Mouse (Mus musculus) embryonic facial prominence, embryonic 14.5 days (tissue): ENCODE measurements around the gene Il1rn. TPM values are rescaled to one million over a fixed set of nuclear protein-coding genes. Genes with fewer than 3 reads are reported as not detected.
A peak's percentile ranks its signal among the peaks of the same experiment; 100 is the strongest.

ENCODE experiments used
- ATAC-seq: fragments of 200-750 bp; cut with Nextera tagmentation; 2 replicates; pipeline ENCODE4 v1.8.0; 2017; ENCODE audit warnings: low read depth, moderate number of reproducible peaks, moderate TSS enrichment
- DNase-seq: peaks from one replicate; pipeline ENCODE4 v3.0.0-alpha.2; 2015; ENCODE audit warnings: low spot score
- H3K27ac ChIP-seq: fragments of 300-500 bp; sonication (generic); replicated peaks from 2 replicates; pipeline ENCODE4 v1.5.1; 2014; ENCODE audit warnings: low read depth, mild to moderate bottlenecking, low read length, moderate library complexity
- H3K27me3 ChIP-seq: fragments of 300-500 bp; sonication (generic); replicated peaks from 2 replicates; pipeline ENCODE4 v1.6.1; 2014; ENCODE audit warnings: low read length; ENCODE audit not compliant: control insufficient read depth, insufficient read depth
- H3K36me3 ChIP-seq: fragments of 300-500 bp; sonication (generic); 2 replicates; pipeline ENCODE4 v1.6.1; 2014; ENCODE audit warnings: low read length, mixed read lengths; ENCODE audit not compliant: control insufficient read depth, insufficient read depth
- H3K4me1 ChIP-seq: fragments of 300-500 bp; sonication (generic); 2 replicates; pipeline ENCODE4 v1.6.1; 2014; ENCODE audit warnings: antibody characterized with exemption, low read length; ENCODE audit not compliant: control insufficient read depth, insufficient read depth
- H3K4me2 ChIP-seq: fragments of 300-500 bp; sonication (generic); 2 replicates; pipeline ENCODE4 v1.6.1; 2014; ENCODE audit warnings: low read depth, mild to moderate bottlenecking, low read length, moderate library complexity, mixed read lengths
- H3K4me3 ChIP-seq: fragments of 300-500 bp; sonication (generic); 2 replicates; pipeline ENCODE4 v1.5.1; 2014; ENCODE audit warnings: low read depth, mild to moderate bottlenecking, low read length
- H3K9ac ChIP-seq: fragments of 300-500 bp; sonication (generic); 2 replicates; pipeline ENCODE4 v1.6.1; 2014; ENCODE audit warnings: low read depth, mild to moderate bottlenecking, low read length, moderate library complexity, mixed read lengths
- H3K9me3 ChIP-seq: fragments of 300-500 bp; sonication (generic); 2 replicates; pipeline ENCODE4 v1.6.1; 2016; ENCODE audit warnings: low read length; ENCODE audit not compliant: control insufficient read depth
- WGBS: fragments of 180-500 bp; shearing (Covaris S2); extraction: QIAGEN DNeasy Blood & Tissue Kit; methylation state at CpG from one replicate; pipeline ENCODE4 v1.1.7; 2014; 5-methylcytosine and 5-hydroxymethylcytosine counted together
- polyA plus RNA-seq: library from polyadenylated mRNA; unstranded; fragments of >200 nt; fragmentation: Nextera tagmentation; extraction: Ambion mirVana; gene quantifications from 2 replicates; pipeline ENCODE4 v1.2.1, GENCODE M21; 2014

Il1rn gene
- polyA plus RNA-seq, 1 experiment from 2014 or later: 1.9 TPM

- Histone ChIP-seq H3K36me3 (no peaks in the 10 kb centered on the region), H3K27ac (no peak overlapping the region), H3K4me3 (no peak overlapping the region), H3K4me1 (no peaks in the 10 kb centered on the region), H3K27me3 (no peaks in the 10 kb centered on the region), H3K9me3 (no peaks in the 10 kb centered on the region), H3K9ac (no peak overlapping the region), H3K4me2 (no peak overlapping the region)
- DNase-seq (no peak), ATAC-seq (no peak)
- WGBS: 69% methylated on average over 3 of the region's 3 CpGs
These were observed 4.8 kb downstream of the Il1rn start for GRCm38 (mm10) chr2:24341395-24341885.

GRCm38 (mm10) chr2:24344619-24345018 lies 8.0 kb downstream of the Il1rn start:
- Histone ChIP-seq H3K9ac (no peak overlapping the region), H3K27ac (no peak overlapping the region), H3K27me3 (no peaks in the 10 kb centered on the region), H3K4me1 (no peaks in the 10 kb centered on the region), H3K4me3 (no peak overlapping the region), H3K9me3 (no peaks in the 10 kb centered on the region), H3K36me3 (no peaks in the 10 kb centered on the region), H3K4me2 (no peak overlapping the region)
- WGBS: 62% methylated on average over 4 of the region's 4 CpGs
- DNase-seq: no peak
- ATAC-seq: no peak

GRCm38 (mm10) chr2:24345056-24345455 lies 8.4 kb downstream of the Il1rn start:
- no peaks in the 10 kb centered on the region for H3K27me3 ChIP-seq
- no peak overlapping the region for H3K4me3 ChIP-seq
- no peak overlapping the region for H3K9ac ChIP-seq
- no peak overlapping the region for H3K4me2 ChIP-seq
- 66% methylated on average over 8 of the region's 8 CpGs for WGBS
- DNase-seq (no peak), ATAC-seq (no peak)
- no peaks in the 10 kb centered on the region for H3K36me3 ChIP-seq
- H3K9me3 ChIP-seq: no peaks in the 10 kb centered on the region
- no peaks in the 10 kb centered on the region for H3K4me1 ChIP-seq
- H3K27ac ChIP-seq: no peak overlapping the region

- H3K9ac ChIP-seq: no peak overlapping the region
- H3K4me3 ChIP-seq: no peak overlapping the region
- 83% methylated on average over 1 of the region's 1 CpGs for WGBS
- H3K27ac ChIP-seq: no peak overlapping the region
- no peaks in the 10 kb centered on the region for H3K4me1 ChIP-seq
- H3K4me2 ChIP-seq: no peak overlapping the region
- no peaks in the 10 kb centered on the region for H3K36me3 ChIP-seq
- DNase-seq (no peak), ATAC-seq (no peak)
- no peaks in the 10 kb centered on the region for H3K27me3 ChIP-seq
- H3K9me3 ChIP-seq: no peaks in the 10 kb centered on the region
These were observed 11.3 kb downstream of the Il1rn start for GRCm38 (mm10) chr2:24347926-24348325.

GRCm38 (mm10) chr2:24351159-24351558 lies 14.5 kb downstream of the Il1rn start:
- ATAC-seq (no peak), DNase-seq (no peak)
- no peaks in the 10 kb centered on the region for H3K27me3 ChIP-seq

GRCm38 (mm10) chr2:24353042-24353441 lies 16.4 kb downstream of the Il1rn start:
- H3K9me3 ChIP-seq: no peaks in the 10 kb centered on the region
- no peak for ATAC-seq
- no peak overlapping the region for H3K4me2 ChIP-seq
- no peaks in the 10 kb centered on the region for H3K27me3 ChIP-seq
- DNase-seq: no peak
- WGBS: 86% methylated on average over 2 of the region's 2 CpGs
- H3K27ac ChIP-seq: no peak overlapping the region
- no peaks in the 10 kb centered on the region for H3K36me3 ChIP-seq
- H3K9ac ChIP-seq: no peak overlapping the region
- H3K4me1 ChIP-seq: no peaks in the 10 kb centered on the region
- H3K4me3 ChIP-seq: no peak overlapping the region

More at GRCm38 (mm10) chr2:24351159-24351558, 14.5 kb downstream of the Il1rn start:
- Histone ChIP-seq H3K4me1 (no peaks in the 10 kb centered on the region), H3K9ac (no peak overlapping the region), H3K36me3 (no peaks in the 10 kb centered on the region), H3K9me3 (no peaks in the 10 kb centered on the region), H3K4me2 (no peak overlapping the region), H3K27ac (no peak overlapping the region), H3K4me3 (no peak overlapping the region)
- 72% methylated on average over 2 of the region's 2 CpGs for WGBS

- Histone ChIP-seq H3K9me3 (no peaks in the 10 kb centered on the region), H3K4me1 (no peaks in the 10 kb centered on the region), H3K27ac (no peak overlapping the region), H3K9ac (no peak overlapping the region), H3K4me2 (no peak overlapping the region), H3K27me3 (no peaks in the 10 kb centered on the region), H3K4me3 (no peak overlapping the region), H3K36me3 (no peaks in the 10 kb centered on the region)
- peak; percentile 34 for DNase-seq
- no peak for ATAC-seq
- WGBS: 17% methylated on average over 1 of the region's 1 CpGs
These were observed 21.0 kb downstream of the Il1rn start for GRCm38 (mm10) chr2:24357642-24358041.

- H3K9ac ChIP-seq: no peak overlapping the region
- H3K9me3 ChIP-seq: no peaks in the 10 kb centered on the region
- no peak overlapping the region for H3K4me3 ChIP-seq
- H3K36me3 ChIP-seq: no peaks in the 10 kb centered on the region
- ATAC-seq: no peak
- 94% methylated on average over 1 of the region's 1 CpGs for WGBS
- no peaks in the 10 kb centered on the region for H3K4me1 ChIP-seq
- no peak for DNase-seq
- H3K27me3 ChIP-seq: no peaks in the 10 kb centered on the region
- no peak overlapping the region for H3K27ac ChIP-seq
- no peak overlapping the region for H3K4me2 ChIP-seq
These were observed 22.7 kb downstream of the Il1rn start for GRCm38 (mm10) chr2:24359347-24359746.

- WGBS: 67% methylated on average over 3 of the region's 3 CpGs
These were observed 27.2 kb downstream of the Il1rn start for GRCm38 (mm10) chr2:24363818-24364217.

More at GRCm38 (mm10) chr2:24363818-24364217, 27.2 kb downstream of the Il1rn start:
- Histone ChIP-seq H3K36me3 (no peaks in the 10 kb centered on the region), H3K4me3 (no peak overlapping the region), H3K4me1 (peaks cover 5% of the 10 kb centered on the region; the same call in 1 of the 2 replicates), H3K27me3 (peaks cover 5% of the 10 kb centered on the region; the same call in 1 of the 2 replicates), H3K9ac (no peak overlapping the region), H3K9me3 (no peaks in the 10 kb centered on the region), H3K4me2 (no peak overlapping the region), H3K27ac (no peak overlapping the region)
- ATAC-seq (no peak), DNase-seq (no peak)
